Mouse (Mus musculus) spleen, postnatal 4 days (tissue): ENCODE measurements around the gene Gucy1b2.

Source experiments
- DNase-seq, 2 experiments: peaks; one replicate each; pipeline ENCODE4 v3.0.0; 2022; ENCODE audit warnings: low spot score in 2 of 2

Gucy1b2 gene

DNA sequence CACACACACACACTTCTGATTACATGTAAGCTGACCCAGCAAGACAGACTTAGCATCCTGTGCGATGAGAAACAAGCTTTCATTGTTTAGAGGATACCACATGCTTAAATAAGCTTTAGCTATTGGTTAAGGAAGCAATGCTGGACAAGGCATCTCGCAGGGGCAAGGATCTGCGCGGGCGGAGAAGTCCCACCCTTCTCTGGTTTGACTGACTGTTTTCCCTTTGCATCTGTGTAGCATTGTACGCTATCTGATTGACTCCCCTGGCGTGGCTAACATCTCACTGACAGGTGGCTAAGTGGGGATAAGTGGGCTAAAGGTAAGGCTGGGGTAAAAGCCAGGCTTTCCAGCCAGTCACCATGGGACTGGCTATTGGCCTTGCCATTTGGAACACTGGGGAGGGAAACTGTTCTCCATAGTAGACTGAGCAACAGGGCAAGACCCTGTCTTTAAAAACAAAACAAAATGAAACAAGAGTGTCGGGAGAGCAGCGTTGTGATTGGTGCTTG lies at the start of gene Gucy1b2:
Gene Gucy1b2 (minus strand): TSS at position 51 of the 509 bp plus-strand sequence.
- DNase-seq: no peak

DNA sequence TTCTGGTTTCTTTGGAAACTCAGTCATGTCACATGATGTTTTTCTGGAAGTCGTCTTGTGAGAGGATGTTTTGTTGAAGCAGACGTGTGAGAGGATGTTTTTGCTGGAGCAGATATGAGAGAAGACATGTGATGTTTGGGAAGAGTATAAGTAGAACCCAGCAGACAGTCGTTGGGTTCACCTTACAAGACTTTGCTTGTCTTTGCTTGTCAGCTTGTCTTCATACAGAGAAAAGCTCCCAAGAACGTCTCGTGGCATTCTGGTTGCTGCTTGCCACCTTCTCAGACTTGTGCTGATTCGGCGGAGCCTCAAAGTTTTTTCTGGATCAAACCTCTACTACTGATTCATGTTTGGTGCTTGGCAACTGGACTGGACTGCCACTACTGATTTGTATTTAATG lies 41.3 kb upstream of the Gucy1b2 start:
- no peak for DNase-seq

DNA sequence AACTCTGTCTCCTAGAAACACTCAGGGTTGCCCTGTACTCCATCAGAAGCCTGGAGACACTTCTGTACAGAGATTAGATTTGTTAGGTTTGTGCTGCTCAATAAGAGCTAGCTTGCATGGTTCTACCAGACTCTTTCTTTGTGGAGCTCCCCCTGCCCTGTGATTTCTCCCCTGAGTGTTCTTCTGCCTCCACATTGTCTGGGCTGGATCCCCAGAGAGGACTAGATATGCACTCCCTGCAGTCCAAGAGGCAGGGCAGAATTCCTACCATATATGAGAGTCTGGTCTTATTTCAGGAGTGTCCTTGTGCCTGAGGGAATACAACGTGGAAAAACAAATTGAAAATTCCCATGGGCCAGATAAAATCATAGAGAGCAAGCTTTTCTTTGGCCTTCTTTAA lies 40.4 kb upstream of the Gucy1b2 start:
- no peak for DNase-seq

DNA sequence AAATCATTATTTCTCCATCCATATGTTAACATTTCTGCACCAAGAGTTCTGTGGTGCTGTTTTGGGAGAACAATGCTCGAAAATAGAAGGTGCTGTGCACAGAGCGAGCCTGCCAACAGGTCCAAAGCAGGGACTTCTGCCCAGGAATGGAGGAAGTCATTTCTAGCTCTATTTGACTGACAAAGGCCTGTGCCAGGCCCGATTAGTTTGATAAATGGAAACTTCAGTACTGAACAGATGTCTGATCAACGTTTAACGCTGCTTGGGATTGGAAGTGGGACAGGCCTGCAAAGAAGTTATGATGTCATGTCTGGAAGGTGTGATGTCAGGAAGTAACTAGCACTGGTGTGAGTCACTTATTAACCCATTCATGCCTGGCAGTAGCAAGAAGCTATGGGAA lies 37.4 kb upstream of the Gucy1b2 start:
- DNase-seq: no peak

DNA sequence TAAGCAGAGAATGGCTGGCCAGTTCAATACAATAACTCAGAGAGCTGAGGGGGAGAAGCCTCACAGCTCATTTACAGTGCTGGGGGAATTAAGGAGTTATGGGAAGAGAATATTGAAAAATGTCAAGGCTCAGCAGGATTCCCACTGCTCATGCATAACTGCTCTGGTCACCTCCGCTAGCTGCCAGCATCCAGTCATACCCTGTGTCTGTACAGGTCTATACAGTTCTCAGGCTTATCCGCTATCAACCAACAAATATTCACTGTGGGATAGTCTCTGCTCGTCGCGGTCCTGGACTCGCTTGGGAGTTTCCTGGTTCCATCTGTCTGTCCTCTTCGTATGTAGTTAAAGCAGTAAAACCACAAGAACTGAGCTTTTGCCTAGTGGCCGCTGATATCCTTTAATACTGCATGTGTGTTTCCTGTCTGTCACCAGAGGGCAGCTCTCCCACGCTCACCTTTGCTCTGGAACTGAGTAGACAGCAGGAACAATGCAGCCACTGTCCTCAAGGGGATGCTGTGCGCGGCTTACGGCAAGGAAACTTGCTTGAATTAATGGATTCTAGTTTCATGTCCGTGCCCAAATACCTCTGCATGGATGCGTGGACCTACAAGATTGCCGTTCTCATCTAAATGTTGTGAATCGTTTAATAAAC lies 36.2 kb upstream of the Gucy1b2 start:
- peak in 1 of 2 experiments; percentile 27 for DNase-seq

DNA sequence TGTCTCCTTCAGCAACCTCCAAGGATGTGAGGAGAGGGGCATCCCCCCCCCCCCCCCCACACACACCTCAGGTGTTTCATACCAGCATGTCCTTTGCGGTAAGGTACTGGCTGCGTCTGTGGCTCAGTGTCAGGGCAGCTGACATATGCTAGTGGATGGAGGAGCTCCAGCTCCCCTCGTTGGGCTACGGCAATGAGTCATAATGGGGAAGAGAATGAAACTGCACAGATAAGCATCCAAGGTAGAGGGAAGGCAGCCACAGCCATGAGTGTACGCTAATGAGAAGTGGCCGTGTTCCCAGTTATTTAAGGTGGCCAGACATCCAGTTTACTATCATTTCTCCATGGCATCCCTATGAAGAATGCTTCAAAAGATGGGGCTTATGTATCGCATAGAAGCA lies 32.2 kb upstream of the Gucy1b2 start:
- no peak for DNase-seq

DNA sequence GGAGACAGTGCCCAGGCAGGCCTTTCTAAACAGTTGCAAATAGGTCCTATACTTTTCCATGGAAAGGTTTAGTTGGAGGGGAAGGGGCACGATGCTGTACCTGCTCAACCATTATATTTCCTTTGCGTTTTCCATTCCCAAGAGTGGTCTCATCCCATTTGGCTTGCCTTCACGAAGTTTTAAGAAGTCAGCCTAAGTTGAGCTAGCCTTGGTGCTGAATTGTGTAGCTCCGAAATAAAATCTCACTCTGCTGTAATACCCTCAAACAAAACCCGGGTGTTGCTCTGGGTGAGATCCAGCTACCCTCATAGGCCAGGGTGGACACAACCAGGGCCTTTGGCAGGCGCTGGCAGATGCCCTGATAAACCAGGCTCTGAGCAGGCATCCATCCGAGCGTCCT lies 25.3 kb upstream of the Gucy1b2 start:
- no peak for DNase-seq

DNA sequence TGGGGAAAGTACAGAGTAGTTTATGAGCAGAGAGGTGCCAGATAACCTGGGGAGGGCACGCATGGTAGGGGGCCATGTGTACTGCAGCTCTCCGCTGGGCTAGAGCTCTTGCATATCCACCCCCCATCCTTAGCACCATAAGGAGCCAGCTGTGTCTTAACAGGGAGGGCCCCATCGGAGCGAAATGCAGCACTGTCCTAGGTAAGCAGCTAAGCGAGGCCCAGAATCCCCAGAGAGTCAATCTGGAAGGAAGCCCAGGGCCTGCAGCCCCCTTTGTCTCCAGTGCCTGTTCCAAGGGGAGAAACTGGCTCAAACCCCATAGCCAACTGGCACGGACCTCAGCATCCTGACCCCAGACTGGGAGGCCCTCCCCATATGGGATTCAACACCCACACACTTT lies 23.3 kb upstream of the Gucy1b2 start:
- DNase-seq: no peak

DNA sequence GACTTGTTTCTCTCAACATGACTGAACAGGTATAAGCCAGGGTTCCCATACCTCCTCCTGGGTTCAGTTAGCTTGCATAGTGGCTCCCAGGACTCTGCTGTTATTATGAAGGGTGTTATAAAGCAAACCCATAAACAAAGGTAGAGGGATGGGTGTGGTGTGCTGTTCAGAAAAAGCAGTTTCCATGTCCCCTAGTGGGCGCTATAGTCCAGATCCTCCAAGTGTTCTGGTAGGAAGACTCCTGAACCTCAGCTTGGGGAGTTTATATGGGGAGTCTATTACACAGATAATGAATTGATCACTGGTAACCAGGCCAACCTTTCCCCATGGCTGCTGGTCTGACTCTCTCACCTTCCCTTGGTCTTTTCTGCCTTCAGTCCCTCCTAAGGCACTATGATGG lies 18.4 kb upstream of the Gucy1b2 start:
- DNase-seq: no peak

DNA sequence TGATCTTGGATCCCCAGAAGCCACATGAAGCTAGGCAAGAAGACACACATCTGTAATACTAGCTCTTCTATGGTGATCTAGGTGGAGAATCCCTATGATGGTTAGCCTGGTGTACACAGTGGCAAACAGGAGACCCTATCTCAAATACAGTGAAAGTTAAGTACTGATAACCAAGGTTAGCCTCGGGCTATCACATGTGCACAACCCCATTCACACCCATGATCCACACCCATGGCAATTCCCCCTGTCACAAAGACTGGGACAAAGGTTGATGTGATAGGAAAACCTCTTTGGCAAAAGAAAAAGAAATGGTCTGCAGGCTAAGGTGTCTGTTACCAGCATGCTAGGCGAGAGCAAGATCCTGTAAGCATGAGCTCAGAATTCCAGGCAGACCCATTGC lies 16.0 kb upstream of the Gucy1b2 start:
- no peak for DNase-seq

DNA sequence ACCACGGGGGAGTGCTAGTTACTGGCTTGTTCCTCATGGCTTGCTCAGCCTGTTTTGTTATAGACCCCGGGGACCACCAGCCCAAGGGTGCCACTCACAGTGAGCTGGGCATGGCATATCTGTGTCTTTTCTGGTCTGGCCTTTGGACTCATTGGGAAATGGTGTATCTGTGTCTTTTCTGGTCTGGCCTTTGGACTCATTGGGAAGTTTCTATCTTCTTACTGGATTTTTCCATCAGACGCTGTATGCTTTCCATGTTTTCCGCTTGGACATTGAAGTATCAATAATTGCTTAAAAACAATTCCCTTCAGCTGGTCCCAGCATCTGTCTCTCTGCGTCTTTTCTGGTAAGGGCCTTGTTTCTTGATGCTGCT lies 12.7 kb upstream of the Gucy1b2 start:
- DNase-seq: no peak

DNA sequence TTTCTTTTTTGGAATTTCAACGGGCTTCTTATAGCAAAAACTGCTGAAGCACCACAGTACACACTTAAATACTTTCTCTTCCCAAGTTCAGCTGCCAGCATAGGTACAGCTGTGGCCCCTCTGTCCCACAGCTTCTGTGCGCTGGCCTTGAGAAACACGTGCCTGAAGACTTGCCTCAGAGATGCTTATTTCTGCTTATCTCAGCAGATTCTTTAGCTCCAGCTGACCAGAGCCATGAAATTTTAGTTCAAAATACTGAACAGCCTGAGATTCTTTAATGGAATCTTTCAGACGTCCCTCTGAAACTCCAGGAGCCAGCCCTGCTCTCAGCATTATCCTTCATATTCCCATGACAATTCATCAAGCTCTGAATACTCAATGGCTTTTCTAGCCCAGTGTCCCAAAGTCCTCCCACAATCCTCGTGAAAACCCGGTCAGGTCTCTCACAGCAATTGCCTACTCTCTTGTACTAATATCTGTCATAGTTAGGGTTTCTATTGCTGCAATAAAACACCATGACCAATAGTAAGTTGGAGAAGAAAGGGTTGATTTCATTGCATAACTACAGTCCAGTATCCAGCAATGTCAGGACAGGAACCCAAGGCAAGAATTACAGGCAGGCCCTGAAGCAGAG lies 12.1 kb upstream of the Gucy1b2 start:
- DNase-seq: no peak

DNA sequence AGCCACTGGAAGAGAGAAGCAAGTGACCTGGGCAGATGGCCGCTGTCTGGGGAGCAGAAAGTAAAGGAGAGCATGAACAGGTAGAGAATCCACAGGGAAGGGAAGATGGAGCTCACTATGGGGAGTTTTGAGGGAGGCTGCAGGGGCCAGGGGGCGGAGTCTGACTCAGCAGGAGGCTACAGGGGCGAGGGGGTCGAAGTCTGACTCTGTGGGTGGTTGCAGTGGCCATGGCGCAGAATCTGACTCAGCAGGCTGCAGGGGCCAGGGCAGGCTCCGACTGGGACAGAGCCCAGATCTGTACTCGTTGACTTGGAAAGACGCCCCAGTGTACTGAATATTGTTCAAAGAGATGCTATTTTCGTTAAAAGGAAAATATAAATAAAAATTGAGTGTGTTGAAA lies 8.9 kb upstream of the Gucy1b2 start:
- no peak for DNase-seq

DNA sequence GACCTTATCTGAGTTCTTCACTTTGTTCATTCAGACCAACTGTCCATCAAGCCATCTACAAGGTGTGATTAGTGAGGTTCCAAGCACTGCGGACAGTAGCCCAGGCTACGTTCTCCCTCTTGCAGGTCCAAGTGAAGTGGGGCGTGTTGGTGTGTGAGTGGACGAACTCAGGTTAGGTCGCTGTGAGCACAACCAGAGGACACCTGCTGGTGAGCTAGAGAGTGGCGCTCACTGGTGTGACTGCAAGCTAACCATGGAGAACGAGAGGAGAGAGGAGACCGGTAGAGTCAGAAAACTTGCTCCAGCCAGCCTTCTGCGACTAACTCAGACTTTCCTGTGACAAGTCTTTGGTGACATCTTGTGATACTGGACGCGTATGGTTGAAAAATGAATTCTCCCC lies 3.5 kb upstream of the Gucy1b2 start:
- peak in 1 of 2 experiments; percentile 13 for DNase-seq

DNA sequence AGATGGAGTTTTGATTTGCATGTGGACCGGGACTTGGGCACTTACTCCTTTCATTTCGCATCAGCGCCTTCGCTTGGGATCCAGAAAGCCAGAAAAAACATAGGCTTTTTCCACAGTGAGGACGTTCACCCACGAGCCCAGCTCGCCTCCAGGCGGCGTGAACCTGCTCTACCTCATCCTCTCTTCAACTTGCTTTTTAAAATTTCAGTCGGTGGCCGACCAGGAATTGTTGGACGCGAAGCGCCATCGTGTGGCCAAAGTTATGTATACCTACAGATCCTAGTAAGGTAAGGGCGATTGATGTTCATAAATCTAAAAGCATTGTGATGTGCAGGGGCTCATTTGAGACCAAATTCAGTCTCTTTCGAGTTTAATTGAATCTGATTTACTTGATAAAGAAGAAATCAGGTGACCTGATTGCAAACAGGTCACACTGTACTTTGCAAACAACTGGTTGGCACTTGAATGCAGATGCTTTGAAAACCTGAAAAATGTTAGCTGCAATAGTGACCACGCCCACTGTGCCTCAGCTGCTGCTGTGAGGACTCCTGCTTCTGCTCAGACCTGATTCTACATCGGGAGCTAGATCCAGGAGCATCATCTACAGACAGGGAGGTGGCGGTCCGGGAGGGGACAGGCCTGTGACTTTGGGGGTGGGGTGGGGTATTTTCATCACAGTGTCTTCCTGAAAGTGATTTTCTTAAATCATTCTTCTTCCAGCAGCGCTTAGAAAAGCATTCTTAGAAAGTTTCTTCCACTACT lies 1.5 kb upstream of the Gucy1b2 start:
- peak; percentile 66 to 86 for DNase-seq

DNA sequence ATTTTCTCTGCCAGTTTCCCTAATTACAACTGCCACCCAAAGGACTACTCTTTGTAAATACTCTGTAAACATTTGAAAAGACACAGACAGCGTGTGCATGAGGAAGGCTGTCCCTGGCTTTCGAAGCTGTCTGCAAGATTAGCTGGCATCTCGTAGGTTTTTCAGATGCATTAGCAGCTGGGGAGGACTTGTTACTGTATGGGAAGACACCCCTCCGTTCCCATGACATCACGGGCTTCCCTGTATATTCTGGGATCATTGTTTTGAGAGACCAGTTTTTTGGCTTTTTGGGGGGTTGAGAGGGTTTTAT lies 564 bp downstream of the Gucy1b2 start:
- no peak for DNase-seq

DNA sequence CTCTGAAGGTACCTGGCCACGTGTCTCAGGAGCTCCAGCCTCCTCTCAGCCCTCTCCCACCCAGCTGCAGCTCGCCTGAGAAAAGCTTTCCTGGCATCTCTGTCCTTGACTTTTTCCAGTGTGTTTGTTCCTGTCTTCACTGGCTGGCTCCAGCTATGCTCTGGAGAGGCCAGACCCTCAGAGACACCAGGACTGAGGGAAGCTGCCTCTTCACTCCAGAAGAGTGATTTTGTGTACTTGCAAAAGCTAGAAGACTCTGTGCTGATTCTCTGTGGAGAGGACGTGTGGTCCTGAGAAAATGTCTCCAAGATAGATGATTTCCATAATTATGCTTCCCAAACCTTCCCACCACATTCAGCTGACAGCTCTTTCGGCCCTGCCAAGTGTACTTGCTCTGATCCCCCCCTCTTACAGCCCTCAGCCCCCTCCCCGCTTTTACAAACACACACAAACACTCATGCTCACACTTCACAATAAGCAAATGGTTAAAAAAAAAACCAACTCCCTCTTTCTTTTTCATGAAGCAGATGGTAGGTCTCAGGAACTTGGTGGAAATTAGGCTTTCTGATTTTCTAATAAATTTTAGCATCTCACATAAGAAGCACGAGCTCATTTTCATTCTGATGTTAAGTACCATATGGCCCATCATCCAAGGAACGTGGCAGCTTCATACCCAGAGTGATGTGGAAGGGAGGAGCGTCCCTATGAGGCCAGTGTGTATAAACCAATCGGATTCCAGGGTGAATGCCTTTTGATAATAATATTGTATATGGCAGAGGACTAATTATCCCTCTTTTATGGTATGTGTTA lies 1.1 kb downstream of the Gucy1b2 start:
- no peak for DNase-seq

DNA sequence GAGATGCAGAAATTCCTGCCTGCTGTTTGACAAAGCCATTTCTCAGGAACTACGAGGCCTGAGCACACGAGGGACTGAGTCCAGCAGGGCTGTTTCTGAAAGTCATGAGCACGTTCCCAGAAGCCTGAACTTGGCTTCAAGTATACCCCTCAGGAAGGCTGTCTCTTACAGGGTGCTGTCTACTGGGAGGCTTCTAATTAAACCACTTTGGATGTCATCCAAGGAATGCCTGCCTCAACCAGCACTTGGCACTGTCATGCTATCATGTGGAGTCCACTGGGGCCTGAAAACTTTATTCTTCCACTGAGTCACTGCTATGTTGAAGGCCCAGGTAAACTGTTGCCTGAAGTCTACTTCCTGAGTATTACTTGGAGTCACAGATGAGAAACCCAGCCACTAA lies 2.0 kb downstream of the Gucy1b2 start:
- no peak for DNase-seq

DNA sequence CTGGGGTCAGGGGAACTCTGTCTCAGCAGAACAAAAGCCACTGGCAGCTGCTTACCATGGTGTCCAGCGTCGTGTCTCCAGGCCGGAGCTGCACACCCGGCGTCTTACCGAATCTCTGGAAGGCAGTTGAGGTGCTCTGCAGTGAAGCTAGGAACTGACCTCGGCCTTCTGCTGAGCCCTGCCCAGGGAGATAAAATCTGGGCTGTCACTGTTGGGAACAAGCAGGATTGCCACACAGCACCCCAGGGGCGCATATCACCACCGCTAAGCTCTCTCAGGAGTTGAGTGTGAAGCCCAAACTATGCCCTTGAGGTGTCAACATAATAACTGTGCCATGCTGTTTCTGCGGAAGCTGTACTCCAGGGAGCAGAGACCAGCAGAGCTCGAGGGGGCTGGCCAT lies 2.8 kb downstream of the Gucy1b2 start:
- no peak for DNase-seq

DNA sequence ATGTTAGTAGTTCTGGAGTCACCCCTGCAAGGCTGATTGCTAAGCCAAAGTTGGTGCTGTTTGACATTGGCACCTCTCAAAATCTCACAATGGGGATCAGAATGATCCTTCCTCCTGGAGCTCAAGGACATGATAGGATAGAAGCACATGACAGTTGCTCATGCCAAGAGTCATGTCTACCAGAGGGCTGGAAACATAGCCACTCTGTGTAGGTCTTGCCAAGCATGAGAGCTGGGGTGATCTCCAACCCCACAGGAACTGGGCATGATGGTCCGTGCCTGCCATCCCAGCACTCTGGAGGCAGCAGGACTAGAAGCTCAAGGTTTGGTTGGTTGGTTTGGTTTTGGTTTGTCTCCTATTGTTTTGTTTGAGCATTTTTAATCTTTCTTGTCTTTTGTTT lies 5.4 kb downstream of the Gucy1b2 start:
- DNase-seq: no peak

DNA sequence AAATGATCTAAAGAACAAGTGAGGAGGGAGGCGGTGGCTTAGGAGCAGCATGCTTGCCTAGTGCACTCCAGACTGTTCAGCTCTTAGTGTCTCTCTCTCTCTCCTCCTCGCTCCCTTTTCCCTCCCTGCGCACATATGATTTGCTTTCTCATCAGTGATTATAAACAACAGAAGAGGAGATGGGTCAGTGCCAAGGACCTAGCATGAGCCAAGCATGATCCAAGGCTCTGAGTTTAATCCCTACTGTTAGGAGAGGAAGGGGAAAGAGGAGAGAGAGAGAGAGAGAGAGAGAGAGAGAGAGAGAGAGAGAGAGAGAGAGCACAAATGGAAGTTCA lies 8.9 kb downstream of the Gucy1b2 start:
- no peak for DNase-seq

DNA sequence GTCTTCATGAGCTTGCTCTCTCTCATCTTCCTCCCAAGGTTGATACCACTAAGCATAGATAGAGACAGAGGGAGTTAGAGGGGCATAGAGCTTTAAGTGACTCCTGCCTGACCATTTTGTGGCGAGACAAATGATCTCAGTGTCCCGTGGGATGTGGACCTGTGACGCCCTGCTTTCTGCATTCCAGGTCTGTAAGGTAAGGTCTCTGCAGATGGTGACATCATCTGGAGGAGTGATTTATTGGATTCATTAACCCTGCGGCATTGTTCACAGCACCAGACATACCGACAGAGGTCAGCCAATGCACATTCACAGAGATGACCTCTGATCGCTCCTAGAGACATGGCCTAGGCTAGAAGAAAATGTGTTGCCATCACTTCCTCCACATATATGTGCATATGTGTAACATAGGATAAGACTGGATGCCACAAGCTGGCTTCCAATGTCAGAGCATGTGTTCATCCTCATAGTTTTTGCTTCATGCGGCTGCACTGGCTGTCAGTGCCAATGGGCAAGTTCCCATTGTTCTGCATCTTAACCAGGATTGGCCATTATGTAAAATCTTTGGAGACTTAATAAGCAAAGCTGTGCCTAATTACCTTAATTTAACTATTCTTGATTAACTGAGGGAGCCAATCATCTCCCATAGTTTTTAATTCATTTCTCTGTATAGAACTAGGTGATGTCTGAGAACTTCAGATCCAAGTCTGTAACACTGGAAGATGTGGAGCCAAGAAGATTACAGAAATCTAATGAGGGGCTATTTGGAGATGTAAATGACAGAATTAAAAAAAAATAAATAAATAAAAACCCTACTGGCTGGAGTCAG lies 9.5 kb downstream of the Gucy1b2 start:
- no peak for DNase-seq
